Mouse (Mus musculus) cerebellum, adult 11 months (tissue): ENCODE measurements at regions not wholly inside any gene's neighbourhood (a gene's known extent, or its start where the extent isn't known, plus 50 kb on each side); places are given as distances from the start of the nearest gene placed in this dataset.
"Not testable (repeated sequence)": the region's sequence is repeated elsewhere in the genome, so short reads cannot be mapped to it uniquely, and the experiment has no call there.

Source experiments
- DNase-seq: peaks from one replicate; pipeline ENCODE4 v3.0.0; 2022

- no peak for DNase-seq
These were observed 583.6 kb upstream of the Nectin3 start for GRCm38 (mm10) chr16:47081896-47082295.

- DNase-seq, result no peak
These were observed 582.0 kb upstream of the Nectin3 start for GRCm38 (mm10) chr16:47080330-47080729.

GRCm38 (mm10) chr16:47059293-47059963, 561.1 kb upstream of the Nectin3 start:
- no peak for DNase-seq

GRCm38 (mm10) chr16:47058811-47059210, 560.5 kb upstream of the Nectin3 start:
- DNase-seq, result no peak

- DNase-seq, result no peak
These were observed 527.6 kb upstream of the Nectin3 start for GRCm38 (mm10) chr16:47025971-47026370.

- DNase-seq, result no peak
These were observed 519.2 kb upstream of the Nectin3 start for GRCm38 (mm10) chr16:47017486-47017885.

GRCm38 (mm10) chr16:46982910-46983600, 484.7 kb upstream of the Nectin3 start:
- DNase-seq, result no peak

- no peak for DNase-seq
These were observed 484.1 kb upstream of the Nectin3 start for GRCm38 (mm10) chr16:46982272-46982909.

GRCm38 (mm10) chr16:46965741-46966140, 467.4 kb upstream of the Nectin3 start:
- DNase-seq, result no peak

GRCm38 (mm10) chr16:46956990-46957389, 458.7 kb upstream of the Nectin3 start:
- no peak for DNase-seq

GRCm38 (mm10) chr16:46926060-46926459, 427.7 kb upstream of the Nectin3 start:
- DNase-seq, result no peak

GRCm38 (mm10) chr16:46894576-46895203, 396.4 kb upstream of the Nectin3 start:
- DNase-seq, result no peak

GRCm38 (mm10) chr16:46878739-46879138, 380.4 kb upstream of the Nectin3 start:
- no peak for DNase-seq

- DNase-seq, result no peak
These were observed 365.6 kb upstream of the Nectin3 start for GRCm38 (mm10) chr16:46863959-46864358.

- no peak for DNase-seq
These were observed 351.2 kb upstream of the Nectin3 start for GRCm38 (mm10) chr16:46849534-46849933.

GRCm38 (mm10) chr16:46848755-46849154, 350.4 kb upstream of the Nectin3 start:
- no peak for DNase-seq

- no peak for DNase-seq
These were observed 349.5 kb upstream of the Nectin3 start for GRCm38 (mm10) chr16:46847707-46848356.

GRCm38 (mm10) chr16:46841179-46841578, 342.9 kb upstream of the Nectin3 start:
- no peak for DNase-seq

GRCm38 (mm10) chr16:46840764-46841163, 342.4 kb upstream of the Nectin3 start:
- no peak for DNase-seq

- no peak for DNase-seq
These were observed 326.8 kb upstream of the Nectin3 start for GRCm38 (mm10) chr16:46825147-46825546.

- DNase-seq, result no peak
These were observed 324.4 kb upstream of the Nectin3 start for GRCm38 (mm10) chr16:46822753-46823152.

- DNase-seq, result no peak
These were observed 319.9 kb upstream of the Nectin3 start for GRCm38 (mm10) chr16:46818215-46818614.

- DNase-seq, result not testable (repeated sequence)
These were observed 313.5 kb upstream of the Nectin3 start for GRCm38 (mm10) chr16:46811835-46812234.
